Mouse (Mus musculus): ENCODE data around the gene Rab40c. TPM values are rescaled to one million over a fixed set of nuclear protein-coding genes. Genes with fewer than 3 reads are reported as not detected.

Gene Rab40c
- polyA plus RNA-seq, 1 experiment from 2014 or later = 6.5 TPM

DNA sequence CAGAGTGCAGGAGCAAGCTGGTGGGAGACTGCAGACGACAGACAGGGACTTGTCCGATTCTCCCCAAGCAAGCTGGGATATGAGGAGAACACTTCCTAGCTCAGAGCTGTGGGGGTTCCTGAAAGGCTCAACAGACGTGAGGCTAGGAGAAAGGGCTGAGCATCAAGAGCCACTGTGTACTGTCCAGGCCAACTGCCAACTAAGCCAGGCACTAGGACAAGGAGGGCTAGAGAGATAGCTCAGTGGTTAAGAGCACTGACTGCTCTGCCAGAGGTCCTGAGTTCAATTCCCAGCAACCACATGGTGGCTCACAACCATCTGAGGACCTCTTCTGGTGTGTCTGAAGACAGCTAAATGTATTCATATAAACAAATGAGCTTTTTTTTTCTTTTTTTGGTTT is 77.0 kb downstream of the Rab40c start:
- peaks cover 24% of the 10 kb centered on the region for H3K4me1 ChIP-seq (ENCODE audit: insufficient read depth)
- TF ChIP-seq EP300 (IDR thresholded peaks at IDR 0.05; ENCODE audit: low read depth) (no peak), CTCF (IDR thresholded peaks at IDR 0.05; ENCODE audit: low read depth) (no peak)
- H3K36me3 ChIP-seq (replicated peaks; ENCODE audit: insufficient read depth, low read length) = peaks cover 44% of the 10 kb centered on the region

DNA sequence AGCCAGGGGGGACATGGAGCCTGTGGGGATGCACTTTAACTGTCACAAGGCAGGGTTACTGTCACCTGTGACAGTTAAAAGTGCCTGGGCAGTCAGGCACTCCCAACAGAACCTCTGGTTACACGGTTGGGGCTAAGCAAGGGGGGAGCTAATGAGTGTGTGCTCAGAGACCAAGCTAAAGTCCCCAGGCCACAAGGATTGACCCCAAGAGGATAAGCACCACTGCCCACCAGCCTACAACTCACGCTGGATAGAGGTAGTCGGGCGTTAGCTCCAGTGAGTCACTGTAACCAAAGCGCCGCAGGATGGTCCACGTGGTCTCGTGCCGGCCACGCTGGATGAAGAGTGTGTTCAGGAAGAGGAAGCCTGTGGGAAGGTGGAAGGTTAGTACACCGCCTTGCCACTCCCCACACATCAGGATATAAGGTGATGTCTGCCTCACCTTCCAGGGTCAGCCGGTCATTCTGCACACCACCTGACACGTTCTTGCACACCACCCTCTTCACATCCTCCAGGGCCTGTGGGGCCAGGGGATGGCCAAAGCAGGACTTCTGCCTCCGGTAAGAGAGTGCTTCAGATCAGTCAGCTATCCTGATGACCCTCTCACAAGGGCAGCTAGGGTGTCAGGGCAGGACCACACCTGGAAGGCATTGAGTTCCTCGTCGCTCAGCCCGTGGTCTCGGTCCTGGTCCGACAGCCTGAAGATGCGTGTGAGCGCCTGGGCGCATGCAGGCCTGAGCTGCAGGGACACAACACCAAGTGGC is 78.2 kb downstream of the Rab40c start, which contains the start of gene Gm20683:
Gm20683 (minus strand) TSS at position 647 of the 764 bp plus-strand sequence.
- H3K9me3 ChIP-seq (ENCODE audit: low read length) = no peaks in the 10 kb centered on the region
- no peaks in the 10 kb centered on the region for H3K27me3 ChIP-seq (ENCODE audit: insufficient read depth, low read length)
- 93% methylated on average over 22 of the region's 22 CpGs for WGBS (ENCODE audit: insufficient replicate concordance)
- peaks cover 35% of the 10 kb centered on the region for H3K4me1 ChIP-seq (ENCODE audit: insufficient read depth)
- no peak for ATAC-seq
- H3K36me3 ChIP-seq (replicated peaks; ENCODE audit: insufficient read depth, low read length) = peaks cover 44% of the 10 kb centered on the region
- no peak within 1 kb of the TSS for H3K27ac ChIP-seq (ENCODE audit: low read depth)
- no peak within 1 kb of the TSS for H3K9ac ChIP-seq (replicated peaks)
- DNase-seq = no peak
- H3K4me2 ChIP-seq (ENCODE audit: low read depth, low read length) = no peak within 1 kb of the TSS
- no peak within 1 kb of the TSS for H3K4me3 ChIP-seq (ENCODE audit: low read depth, low read length)
- no peak for TF ChIP-seq CTCF (IDR thresholded peaks at IDR 0.05; ENCODE audit: low read depth)
- no peak for TF ChIP-seq EP300 (IDR thresholded peaks at IDR 0.05; ENCODE audit: low read depth)

More for the DNA sequence above, 77.0 kb downstream of the Rab40c start:
- H3K27me3 ChIP-seq (ENCODE audit: insufficient read depth, low read length) = no peaks in the 10 kb centered on the region
- ATAC-seq (no peak), DNase-seq (no peak)
- no peak overlapping the region for H3K4me2 ChIP-seq (ENCODE audit: low read depth, low read length)
- no peak overlapping the region for H3K27ac ChIP-seq (ENCODE audit: low read depth)
- no peaks in the 10 kb centered on the region for H3K9me3 ChIP-seq (ENCODE audit: low read length)
- no peak overlapping the region for H3K4me3 ChIP-seq (ENCODE audit: low read depth, low read length)
- WGBS (ENCODE audit: insufficient replicate concordance) = 74% methylated on average over 3 of the region's 3 CpGs
- no peak overlapping the region for H3K9ac ChIP-seq (replicated peaks)

DNA sequence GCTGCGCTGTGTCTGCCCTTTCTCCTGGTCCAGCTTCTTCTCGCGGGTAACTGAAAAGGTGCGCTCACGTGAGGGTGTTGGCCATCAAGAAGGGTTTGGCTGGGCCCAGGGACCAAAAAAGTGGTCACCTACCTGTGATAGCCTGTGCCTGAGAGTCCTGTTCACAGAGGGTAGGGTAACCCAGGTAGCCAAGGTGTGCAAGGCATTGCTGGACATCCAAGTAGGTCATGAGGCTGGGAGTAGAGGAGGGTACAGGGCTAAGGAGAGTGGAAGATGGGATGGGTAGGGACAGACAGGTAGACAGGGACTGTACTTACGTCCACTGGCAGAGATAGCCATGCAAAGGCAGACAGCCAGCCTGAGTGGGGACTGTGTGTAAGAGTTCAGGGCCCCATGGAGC is 79.0 kb downstream of the Rab40c start:
- Histone ChIP-seq H3K4me1 (ENCODE audit: insufficient read depth) (peaks cover 39% of the 10 kb centered on the region), H3K27ac (ENCODE audit: low read depth) (no peak overlapping the region), H3K4me3 (ENCODE audit: low read depth, low read length) (no peak overlapping the region), H3K9ac (replicated peaks) (no peak overlapping the region), H3K27me3 (ENCODE audit: insufficient read depth, low read length) (no peaks in the 10 kb centered on the region), H3K9me3 (ENCODE audit: low read length) (no peaks in the 10 kb centered on the region), H3K36me3 (replicated peaks; ENCODE audit: insufficient read depth, low read length) (peaks cover 44% of the 10 kb centered on the region), H3K4me2 (ENCODE audit: low read depth, low read length) (no peak overlapping the region)
- 91% methylated on average over 6 of the region's 6 CpGs for WGBS (ENCODE audit: insufficient replicate concordance)
- ATAC-seq = no peak
- DNase-seq = no peak
- no peak for TF ChIP-seq EP300 (IDR thresholded peaks at IDR 0.05; ENCODE audit: low read depth)
- no peak for TF ChIP-seq CTCF (IDR thresholded peaks at IDR 0.05; ENCODE audit: low read depth)

GRCm38 (mm10) chr17:25839455-25840235 is 79.9 kb downstream of the Rab40c start:
- H3K27me3 ChIP-seq (ENCODE audit: insufficient read depth, low read length) = no peaks in the 10 kb centered on the region
- DNase-seq (no peak), ATAC-seq (peak; percentile 67)
- peaks cover 44% of the 10 kb centered on the region for H3K36me3 ChIP-seq (replicated peaks; ENCODE audit: insufficient read depth, low read length)
- peak overlapping the region; percentile 82 for H3K27ac ChIP-seq (ENCODE audit: low read depth)
- H3K4me2 ChIP-seq (ENCODE audit: low read depth, low read length) = 0 out of 2 replicates have a peak overlapping the region, but pooled peaks have one; percentile 38
- H3K9me3 ChIP-seq (ENCODE audit: low read length) = no peaks in the 10 kb centered on the region
- no peak overlapping the region for H3K9ac ChIP-seq (replicated peaks)
- peaks cover 43% of the 10 kb centered on the region for H3K4me1 ChIP-seq (ENCODE audit: insufficient read depth)
- no peak overlapping the region for H3K4me3 ChIP-seq (ENCODE audit: low read depth, low read length)
- WGBS (ENCODE audit: insufficient replicate concordance) = 70% methylated on average over 14 of the region's 14 CpGs
- TF ChIP-seq CTCF (IDR thresholded peaks at IDR 0.05; ENCODE audit: low read depth) (no peak), EP300 (IDR thresholded peaks at IDR 0.05; ENCODE audit: low read depth) (no peak)

DNA sequence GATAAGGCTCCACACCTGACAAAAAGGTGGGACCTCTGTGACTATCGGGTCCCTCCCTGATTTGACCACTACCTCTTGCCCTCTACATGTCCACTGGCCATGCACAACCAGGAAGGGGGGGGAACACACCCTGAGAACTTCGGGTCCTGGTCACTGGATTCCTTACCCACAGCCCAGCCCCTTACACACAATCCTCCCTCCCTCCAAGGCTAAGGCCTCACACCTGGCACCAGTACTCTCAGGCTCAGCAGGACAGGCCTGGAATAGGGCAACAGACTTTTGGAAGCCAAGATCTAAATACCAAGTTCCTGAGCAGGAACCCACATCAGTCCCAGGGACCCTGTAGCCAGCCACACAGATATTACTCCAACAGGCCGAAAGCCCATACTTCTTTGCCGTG is 80.6 kb downstream of the Rab40c start:
- TF ChIP-seq EP300 (IDR thresholded peaks at IDR 0.05; ENCODE audit: low read depth) = no peak
- TF ChIP-seq CTCF (IDR thresholded peaks at IDR 0.05; ENCODE audit: low read depth) = no peak
- peaks cover 48% of the 10 kb centered on the region for H3K4me1 ChIP-seq (ENCODE audit: insufficient read depth)
- no peak overlapping the region for H3K4me3 ChIP-seq (ENCODE audit: low read depth, low read length)
- H3K9me3 ChIP-seq (ENCODE audit: low read length) = no peaks in the 10 kb centered on the region
- H3K27me3 ChIP-seq (ENCODE audit: insufficient read depth, low read length) = no peaks in the 10 kb centered on the region
- H3K27ac ChIP-seq (ENCODE audit: low read depth) = peak overlapping the region; percentile 82
- WGBS (ENCODE audit: insufficient replicate concordance) = 79% methylated on average over 4 of the region's 4 CpGs
- H3K36me3 ChIP-seq (replicated peaks; ENCODE audit: insufficient read depth, low read length) = peaks cover 44% of the 10 kb centered on the region
- H3K4me2 ChIP-seq (ENCODE audit: low read depth, low read length) = no peak overlapping the region
- H3K9ac ChIP-seq (replicated peaks) = no peak overlapping the region
- DNase-seq = no peak
- no peak for ATAC-seq

GRCm38 (mm10) chr17:25837533-25837932 is 82.0 kb downstream of the Rab40c start:
- H3K27me3 ChIP-seq (ENCODE audit: insufficient read depth, low read length) = no peaks in the 10 kb centered on the region
- H3K4me3 ChIP-seq (ENCODE audit: low read depth, low read length) = no peak overlapping the region
- peaks cover 43% of the 10 kb centered on the region for H3K36me3 ChIP-seq (replicated peaks; ENCODE audit: insufficient read depth, low read length)
- peaks cover 42% of the 10 kb centered on the region for H3K4me1 ChIP-seq (ENCODE audit: insufficient read depth)
- DNase-seq (no peak), ATAC-seq (no peak)
- 42% methylated on average over 3 of the region's 3 CpGs for WGBS (ENCODE audit: insufficient replicate concordance)
- no peaks in the 10 kb centered on the region for H3K9me3 ChIP-seq (ENCODE audit: low read length)
- TF ChIP-seq CTCF (IDR thresholded peaks at IDR 0.05; ENCODE audit: low read depth) (no peak), EP300 (IDR thresholded peaks at IDR 0.05; ENCODE audit: low read depth) (no peak)
- H3K4me2 ChIP-seq (ENCODE audit: low read depth, low read length) = peak overlapping the region; percentile 76; the same call in 1 of the 2 replicates
- H3K27ac ChIP-seq (ENCODE audit: low read depth) = no peak overlapping the region
- no peak overlapping the region for H3K9ac ChIP-seq (replicated peaks)
